Mouse (Mus musculus): ENCODE data around the gene Kndc1.

DNA sequence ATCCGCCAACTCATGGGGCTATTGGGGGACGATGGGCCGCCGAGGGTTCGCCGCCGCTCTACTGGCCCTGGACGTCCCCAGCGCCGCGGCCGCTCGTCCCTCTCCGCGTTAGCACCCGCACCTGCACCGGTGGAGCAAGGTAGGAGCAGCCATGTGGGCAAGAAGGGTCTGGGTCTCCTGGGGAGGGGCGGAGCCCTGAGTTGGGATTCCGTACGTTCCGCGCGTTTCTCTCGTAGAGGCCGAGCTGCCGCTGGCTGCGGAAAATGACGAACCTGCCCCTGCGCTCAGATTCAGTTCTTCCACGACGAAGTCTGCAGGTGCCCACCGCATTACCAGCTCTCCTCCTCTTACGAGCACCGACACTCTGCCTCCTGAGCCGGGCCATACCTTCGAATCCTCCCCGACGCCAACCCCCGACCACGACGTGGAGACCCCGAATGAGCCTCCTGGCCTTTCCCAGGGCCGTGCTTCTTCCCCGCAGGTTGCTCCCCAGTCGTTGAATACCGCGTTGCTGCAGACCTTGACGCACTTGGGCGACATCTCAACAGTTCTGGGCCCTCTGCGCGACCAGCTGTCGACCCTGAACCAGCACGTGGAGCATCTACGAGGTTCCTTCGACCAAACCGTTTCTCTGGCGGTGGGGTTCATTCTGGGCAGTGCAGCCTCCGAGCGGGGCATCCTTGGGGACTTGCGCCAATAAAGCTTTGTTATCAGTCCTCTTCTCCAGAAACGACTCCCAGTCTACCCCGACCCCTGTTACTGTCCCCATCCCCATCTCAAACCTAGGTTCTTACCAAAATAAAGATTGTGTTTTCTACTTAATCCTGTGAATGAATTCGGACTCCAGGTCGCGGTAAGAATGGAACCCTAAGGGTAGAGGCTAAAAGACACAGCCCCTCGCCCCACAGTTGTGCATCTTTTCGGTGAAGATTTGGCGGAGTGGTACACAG lies 50.1 kb downstream of the Kndc1 start:
- TF ChIP-seq CTCF (IDR thresholded peaks at IDR 0.05; ENCODE audit: low read depth, low read length) (no peak), EP300 (IDR thresholded peaks at IDR 0.05; ENCODE audit: insufficient read depth, low read depth, low read length) (no peak), POLR2A (IDR thresholded peaks at IDR 0.05; ENCODE audit: insufficient read depth, low read length) (no peak)

Data from ES-Bruce4 (cell line).